Mouse (Mus musculus): Measurements from ENCODE around the gene Hibch. TPM values are rescaled to one million over a fixed set of nuclear protein-coding genes. Genes with fewer than 3 reads are reported as not detected.

Hibch gene
- polyA plus RNA-seq, 1 experiment from 2014 or later: 29.0 TPM

DNA sequence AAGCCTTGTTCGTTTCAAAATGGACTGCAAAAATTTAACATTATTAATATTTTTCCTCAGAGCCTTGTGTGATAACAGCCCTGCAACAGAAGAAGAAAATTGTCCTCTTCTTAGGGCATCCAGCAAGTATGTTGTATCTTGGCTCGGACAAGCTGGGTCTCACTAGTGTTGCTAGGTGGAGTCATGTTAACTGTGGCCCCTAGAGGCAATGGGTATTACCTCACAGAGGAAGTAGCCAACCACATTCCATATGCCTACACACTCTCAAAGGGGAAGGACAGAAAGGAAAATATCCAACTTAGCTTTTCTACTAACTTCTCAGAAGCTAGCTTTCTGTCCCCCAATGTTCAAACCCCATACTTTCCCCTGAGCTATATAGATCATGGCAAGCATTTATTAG is 118.4 kb downstream of the Hibch start:
- ATAC-seq: no peak
- no peaks in the 10 kb centered on the region for H3K36me3 ChIP-seq (ENCODE audit: control insufficient read depth, insufficient read depth, low read length)
- H3K27me3 ChIP-seq (replicated peaks; ENCODE audit: control insufficient read depth, insufficient read depth, low read length): no peaks in the 10 kb centered on the region
- no peak overlapping the region for H3K4me3 ChIP-seq (ENCODE audit: low read length)
- no peak overlapping the region for H3K4me2 ChIP-seq (ENCODE audit: low read length)
- H3K9me3 ChIP-seq (ENCODE audit: control insufficient read depth, low read length): no peaks in the 10 kb centered on the region
- no peak overlapping the region for H3K27ac ChIP-seq (ENCODE audit: low read depth, low read length)
- H3K9ac ChIP-seq (ENCODE audit: low read depth, low read length): no peak overlapping the region
- no peaks in the 10 kb centered on the region for H3K4me1 ChIP-seq (ENCODE audit: control insufficient read depth, insufficient read depth, low read depth, low read length)
- 81% methylated on average over 2 of the region's 2 CpGs for WGBS

DNA sequence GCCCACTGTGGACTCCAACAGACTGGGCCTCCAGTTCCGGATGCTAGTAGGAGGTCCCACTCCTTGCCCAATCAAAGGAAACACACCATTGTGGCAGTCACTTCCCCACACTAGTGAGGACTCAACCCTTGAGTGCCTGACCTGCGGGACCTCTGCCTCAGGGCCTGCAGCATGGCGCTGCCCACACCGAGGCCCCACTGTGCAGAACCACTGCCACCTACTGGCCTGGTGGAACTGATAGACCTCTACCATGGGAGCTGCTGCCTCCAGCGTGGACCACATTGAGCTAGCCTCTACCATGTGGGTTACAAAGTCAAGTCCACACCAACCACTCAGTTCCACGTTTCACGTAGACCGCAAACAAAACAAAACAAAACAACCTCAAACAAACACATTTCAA is 119.9 kb downstream of the Hibch start:
- WGBS: 78% methylated on average over 8 of the region's 8 CpGs
- Histone ChIP-seq H3K27me3 (replicated peaks; ENCODE audit: control insufficient read depth, insufficient read depth, low read length) (no peaks in the 10 kb centered on the region), H3K4me3 (ENCODE audit: low read length) (no peak overlapping the region), H3K27ac (ENCODE audit: low read depth, low read length) (no peak overlapping the region), H3K9me3 (ENCODE audit: control insufficient read depth, low read length) (no peaks in the 10 kb centered on the region), H3K4me2 (ENCODE audit: low read length) (no peak overlapping the region), H3K36me3 (ENCODE audit: control insufficient read depth, insufficient read depth, low read length) (no peaks in the 10 kb centered on the region), H3K9ac (ENCODE audit: low read depth, low read length) (no peak overlapping the region), H3K4me1 (ENCODE audit: control insufficient read depth, insufficient read depth, low read depth, low read length) (no peaks in the 10 kb centered on the region)
- no peak for ATAC-seq

Other genes with a start within 250 kb of the Hibch start
- gene Nemp2, start 214.2 kb upstream of the Hibch start, polyA plus RNA-seq (2015; fragmentation: Nextera tagmentation; extraction: Ambion mirVana): 5.4 and 5.6 TPM in 2 replicates
- gene Mfsd6, start 117.5 kb upstream of the Hibch start, polyA plus RNA-seq (2015; fragmentation: Nextera tagmentation; extraction: Ambion mirVana): 11.7 and 12.6 TPM in 2 replicates
- 44.3 and 44.7 TPM in 2 replicates for gene Inpp1, start 27.2 kb upstream of the Hibch start, polyA plus RNA-seq (2015; fragmentation: Nextera tagmentation; extraction: Ambion mirVana)
- 5.3 and 6.5 TPM in 2 replicates for gene 1700019D03Rik, start 175.2 kb downstream of the Hibch start, polyA plus RNA-seq (2015; fragmentation: Nextera tagmentation; extraction: Ambion mirVana)
- gene Mstn, start 216.7 kb downstream of the Hibch start, polyA plus RNA-seq (2015; fragmentation: Nextera tagmentation; extraction: Ambion mirVana): 0.21 and 0.59 TPM in 2 replicates